Mouse (Mus musculus): ENCODE measurements at regions not wholly inside any gene's neighbourhood (a gene's known extent, or its start where the extent isn't known, plus 50 kb on each side); places are given as distances from the start of the nearest gene placed in this dataset.

DNA sequence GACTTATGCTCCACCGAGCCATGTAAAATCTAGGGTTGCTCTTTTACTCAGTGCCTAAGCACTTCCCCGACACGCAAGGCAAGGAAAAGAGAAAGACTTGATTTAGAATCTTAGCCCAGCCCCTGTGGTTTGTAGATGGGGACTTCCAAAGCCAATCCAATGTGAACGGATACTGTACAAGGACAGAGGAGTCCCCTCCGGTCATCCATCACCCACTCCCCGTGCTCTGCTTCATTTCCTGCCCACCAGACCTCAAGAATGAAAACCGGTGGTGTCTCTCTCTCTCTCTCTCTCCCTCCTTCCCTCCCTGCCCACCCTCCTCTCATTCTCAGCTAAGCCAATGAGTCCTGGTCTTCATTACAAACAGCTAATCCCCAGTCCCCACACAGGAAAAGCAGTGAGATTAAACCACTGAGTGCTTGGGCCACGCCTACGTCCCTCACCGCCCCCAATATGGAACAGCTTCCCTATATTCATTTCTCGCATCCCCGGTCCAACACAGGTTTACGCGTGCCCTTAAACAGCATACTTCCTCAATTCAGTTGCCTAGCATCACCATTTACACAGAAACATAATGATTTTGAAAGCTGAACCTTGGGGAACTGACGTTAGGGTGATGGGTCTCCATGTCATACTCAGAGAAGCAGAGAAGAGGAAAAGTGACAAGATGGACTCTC lies 151.1 kb upstream of the Noct start:
- no peak overlapping the region for H3K27ac ChIP-seq (replicated peaks)
- H3K36me3 ChIP-seq, result no peaks in the 10 kb centered on the region
- 89% methylated on average over 15 of the region's 15 CpGs for WGBS
- H3K9me3 ChIP-seq (replicated peaks), result no peaks in the 10 kb centered on the region
- DNase-seq (ENCODE audit: low spot score), result no peak
- H3K27me3 ChIP-seq (ENCODE audit: low read depth, poor library complexity, severe bottlenecking), result no peaks in the 10 kb centered on the region
- peaks cover 16% of the 10 kb centered on the region for H3K4me1 ChIP-seq
- H3K4me3 ChIP-seq, result no peak overlapping the region

DNA sequence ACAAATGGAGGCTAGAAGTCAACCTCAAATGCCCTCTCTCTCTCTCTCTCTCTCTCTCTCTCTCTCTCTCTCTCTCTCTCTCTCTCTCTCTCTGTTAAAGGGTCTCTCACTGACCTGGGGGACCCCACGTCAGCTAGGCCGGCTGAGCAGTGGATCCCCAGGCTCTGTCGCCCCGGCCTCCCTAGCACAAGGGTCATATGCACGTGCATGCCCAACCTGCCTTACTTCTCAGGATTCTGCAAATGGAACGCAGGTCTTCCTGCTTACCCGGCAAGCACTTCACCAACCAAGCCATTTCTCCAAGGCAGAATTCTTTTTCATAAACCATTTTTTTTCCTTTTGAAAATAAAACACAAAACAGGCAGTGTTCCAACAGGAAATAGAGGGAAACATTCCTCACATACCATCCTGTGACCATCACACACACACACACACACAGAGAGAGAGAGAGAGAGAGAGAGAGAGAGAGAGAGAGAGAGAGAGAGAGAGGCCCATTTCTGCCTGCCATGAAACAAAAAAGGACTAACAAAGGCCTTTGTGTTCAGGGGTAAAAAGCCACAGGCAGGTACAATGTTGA lies 150.4 kb upstream of the Noct start:
- H3K9me3 ChIP-seq (replicated peaks), result no peaks in the 10 kb centered on the region
- no peaks in the 10 kb centered on the region for H3K36me3 ChIP-seq
- no peak for DNase-seq (ENCODE audit: low spot score)
- no peak overlapping the region for H3K4me3 ChIP-seq
- peak overlapping the region; percentile 39; the same call in 1 of the 2 replicates for H3K27ac ChIP-seq (replicated peaks)
- no peaks in the 10 kb centered on the region for H3K27me3 ChIP-seq (ENCODE audit: low read depth, poor library complexity, severe bottlenecking)
- peaks cover 18% of the 10 kb centered on the region for H3K4me1 ChIP-seq
- 85% methylated on average over 7 of the region's 7 CpGs for WGBS

DNA sequence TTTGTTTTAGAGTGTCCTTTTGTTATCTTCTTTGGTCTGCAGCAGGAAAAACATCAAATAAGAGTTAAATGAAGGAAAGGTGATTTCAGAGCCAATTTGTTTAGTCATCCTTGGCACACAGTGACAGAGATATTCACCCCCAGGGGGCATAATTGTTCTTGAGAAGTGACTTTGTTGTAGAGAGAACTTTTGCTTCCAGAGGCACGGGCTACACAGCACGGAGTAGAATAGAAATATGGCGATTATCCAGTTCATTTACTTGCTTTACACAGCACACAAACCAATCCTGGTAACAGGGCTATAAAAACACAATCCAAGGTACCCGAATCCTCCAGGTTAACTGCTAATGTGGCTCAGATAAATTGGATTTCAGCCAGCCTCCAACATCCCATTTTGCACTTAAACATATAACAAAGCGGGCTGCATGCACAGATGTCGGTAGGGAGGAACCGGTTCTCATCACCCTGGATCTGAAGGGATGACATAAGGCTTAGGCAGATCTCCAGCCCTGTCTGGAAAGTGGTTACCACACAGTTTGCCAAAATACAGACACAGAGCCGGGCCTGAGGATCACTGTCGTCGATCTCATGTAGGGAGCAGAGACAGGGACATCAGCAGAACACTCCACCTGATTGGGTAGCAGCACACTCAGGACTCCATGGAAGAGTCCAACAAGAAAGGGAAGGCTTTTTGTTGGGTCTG lies 148.9 kb upstream of the Noct start:
- Histone ChIP-seq H3K27me3 (ENCODE audit: low read depth, poor library complexity, severe bottlenecking) (no peaks in the 10 kb centered on the region), H3K4me3 (no peak overlapping the region), H3K4me1 (peaks cover 18% of the 10 kb centered on the region), H3K36me3 (no peaks in the 10 kb centered on the region), H3K27ac (replicated peaks) (0 out of 2 replicates have a peak overlapping the region, but pooled peaks have one; percentile 28), H3K9me3 (replicated peaks) (no peaks in the 10 kb centered on the region)
- WGBS, result 85% methylated on average over 10 of the region's 10 CpGs
- DNase-seq (ENCODE audit: low spot score), result no peak

DNA sequence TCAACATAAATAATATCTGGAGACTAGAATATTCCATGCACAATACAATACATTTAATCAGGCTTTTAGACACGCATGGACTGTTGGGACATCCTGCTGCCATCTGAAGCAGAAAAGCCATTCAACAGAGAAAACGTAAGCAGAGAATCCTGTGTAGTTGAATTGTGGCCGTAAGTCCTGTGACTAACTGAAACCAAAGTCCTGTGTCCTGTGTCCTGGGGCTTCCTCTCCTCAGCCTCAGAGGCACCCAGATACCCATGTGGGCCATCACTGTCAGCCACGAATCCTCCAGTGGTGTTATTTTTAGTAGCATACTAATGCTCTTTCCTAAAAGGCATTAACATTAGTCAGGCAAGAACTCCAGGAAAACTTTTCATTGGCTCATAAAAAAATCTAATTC lies 145.8 kb upstream of the Noct start:
- DNase-seq (ENCODE audit: low spot score), result no peak
- H3K4me3 ChIP-seq, result no peak overlapping the region

DNA sequence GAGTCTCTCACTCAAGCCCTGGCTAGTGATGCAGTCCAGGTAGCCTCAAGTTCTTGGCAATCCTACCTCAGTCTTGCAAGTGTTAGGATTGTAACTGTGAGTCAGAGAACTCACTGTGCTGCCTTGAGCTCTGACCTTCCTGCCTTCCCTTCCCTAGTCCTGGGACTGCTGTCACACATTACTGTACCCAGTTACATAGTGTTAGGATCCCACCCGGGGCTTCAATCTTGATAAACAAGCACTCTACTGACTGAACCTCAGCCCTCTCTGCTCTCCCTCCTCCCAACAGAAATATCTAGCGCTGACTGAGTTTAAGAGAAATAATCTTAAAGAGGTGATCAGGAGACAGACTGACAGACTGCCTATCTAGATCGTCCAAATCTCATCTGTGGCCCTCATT lies 143.8 kb upstream of the Noct start:
- H3K36me3 ChIP-seq, result no peaks in the 10 kb centered on the region
- H3K4me3 ChIP-seq, result no peak overlapping the region
- WGBS, result 84% methylated on average over 3 of the region's 3 CpGs
- H3K4me1 ChIP-seq, result peaks cover 7% of the 10 kb centered on the region
- no peak overlapping the region for H3K27ac ChIP-seq (replicated peaks)
- no peaks in the 10 kb centered on the region for H3K27me3 ChIP-seq (ENCODE audit: low read depth, poor library complexity, severe bottlenecking)
- H3K9me3 ChIP-seq (replicated peaks), result no peaks in the 10 kb centered on the region
- DNase-seq (ENCODE audit: low spot score), result no peak

More for the DNA sequence above, 145.8 kb upstream of the Noct start:
- no peak overlapping the region for H3K27ac ChIP-seq (replicated peaks)
- H3K27me3 ChIP-seq (ENCODE audit: low read depth, poor library complexity, severe bottlenecking), result no peaks in the 10 kb centered on the region
- H3K36me3 ChIP-seq, result no peaks in the 10 kb centered on the region
- H3K9me3 ChIP-seq (replicated peaks), result no peaks in the 10 kb centered on the region
- WGBS, result 71% methylated on average over 4 of the region's 4 CpGs
- H3K4me1 ChIP-seq, result peaks cover 18% of the 10 kb centered on the region

DNA sequence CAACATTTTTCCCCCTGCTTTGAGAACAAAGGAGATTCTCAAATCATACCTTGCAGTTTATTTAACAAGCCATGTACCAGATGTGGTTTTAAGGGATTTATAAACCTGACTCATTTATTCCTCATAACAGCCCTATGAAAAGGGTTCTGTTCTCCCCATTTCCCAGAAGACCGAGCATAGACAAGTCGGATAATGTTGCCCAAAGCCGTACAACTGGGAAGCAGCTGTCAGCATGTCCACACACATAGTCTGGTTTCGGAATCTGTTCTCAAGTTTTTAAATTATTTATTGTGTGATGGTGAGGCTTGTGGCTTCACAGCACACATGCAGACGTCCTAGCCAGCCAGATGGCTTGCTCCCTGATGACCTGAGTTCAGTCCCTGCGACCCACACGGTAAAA lies 143.4 kb upstream of the Noct start:
- no peaks in the 10 kb centered on the region for H3K36me3 ChIP-seq
- WGBS, result 76% methylated on average over 7 of the region's 7 CpGs
- no peaks in the 10 kb centered on the region for H3K27me3 ChIP-seq (ENCODE audit: low read depth, poor library complexity, severe bottlenecking)
- no peak overlapping the region for H3K4me3 ChIP-seq
- H3K27ac ChIP-seq (replicated peaks), result no peak overlapping the region
- H3K4me1 ChIP-seq, result peaks cover 7% of the 10 kb centered on the region
- DNase-seq (ENCODE audit: low spot score), result no peak
- no peaks in the 10 kb centered on the region for H3K9me3 ChIP-seq (replicated peaks)

DNA sequence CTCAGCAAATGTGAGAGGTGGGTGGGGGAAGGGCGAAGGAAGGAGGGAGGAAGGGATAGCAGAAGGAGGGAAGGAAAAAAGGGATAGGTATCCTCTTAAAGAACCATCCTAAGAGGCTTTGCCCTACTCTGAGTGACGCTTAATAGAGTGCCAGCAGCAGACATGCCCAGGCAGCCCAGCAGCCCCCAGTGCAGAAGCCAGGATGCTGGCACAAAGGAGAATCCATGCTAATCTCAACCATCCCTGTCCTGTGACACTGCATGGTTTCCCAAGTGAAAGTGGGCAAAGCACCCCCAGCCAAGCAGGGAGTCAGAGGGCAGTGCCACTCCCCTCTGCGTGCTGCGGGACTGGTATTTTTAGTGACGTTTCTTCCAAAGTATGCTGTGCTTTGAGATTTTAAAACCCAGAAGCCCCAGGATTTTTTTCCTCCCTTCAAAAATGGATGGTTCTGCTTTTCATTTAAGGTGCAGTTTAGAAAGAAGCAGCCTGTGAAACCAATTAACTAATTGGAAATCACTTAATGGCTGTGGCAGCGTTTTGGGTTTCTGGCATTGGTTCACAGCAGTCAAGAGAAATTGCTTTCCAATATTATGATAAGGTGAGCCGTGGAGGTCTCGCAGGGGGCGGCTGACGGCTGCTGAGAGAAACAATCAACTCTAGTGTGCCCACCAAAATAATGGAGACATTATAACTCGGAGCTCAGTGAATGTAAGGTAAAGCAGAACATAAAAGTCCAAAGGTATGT lies 141.2 kb upstream of the Noct start:
- no peaks in the 10 kb centered on the region for H3K36me3 ChIP-seq
- no peaks in the 10 kb centered on the region for H3K27me3 ChIP-seq (ENCODE audit: low read depth, poor library complexity, severe bottlenecking)
- no peak overlapping the region for H3K27ac ChIP-seq (replicated peaks)
- no peak for DNase-seq (ENCODE audit: low spot score)
- peaks cover 14% of the 10 kb centered on the region for H3K4me1 ChIP-seq
- no peaks in the 10 kb centered on the region for H3K9me3 ChIP-seq (replicated peaks)
- WGBS, result 87% methylated on average over 11 of the region's 11 CpGs
- no peak overlapping the region for H3K4me3 ChIP-seq

DNA sequence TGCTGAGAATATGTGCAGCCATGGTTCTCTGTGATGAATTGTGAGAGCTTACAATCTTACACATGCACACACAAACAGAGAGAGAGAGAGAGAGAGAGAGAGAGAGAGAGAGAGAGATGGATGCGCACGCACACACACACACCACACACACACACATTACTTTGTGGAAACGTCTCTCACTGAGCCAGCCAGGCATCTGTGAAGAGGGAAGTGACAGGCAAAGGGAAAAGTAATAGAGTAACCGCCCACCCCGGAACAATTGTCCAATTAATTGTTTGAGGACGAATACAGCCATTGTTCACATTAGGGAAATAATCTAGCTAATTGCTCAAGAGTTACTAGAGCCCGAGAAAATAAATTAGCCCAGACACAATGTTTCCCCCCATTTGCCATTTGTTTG lies 140.7 kb upstream of the Noct start:
- H3K4me3 ChIP-seq, result no peak overlapping the region
- H3K36me3 ChIP-seq, result no peaks in the 10 kb centered on the region
- H3K9me3 ChIP-seq (replicated peaks), result no peaks in the 10 kb centered on the region
- peaks cover 16% of the 10 kb centered on the region for H3K4me1 ChIP-seq
- 81% methylated on average over 7 of the region's 7 CpGs for WGBS
- DNase-seq (ENCODE audit: low spot score), result no peak
- no peaks in the 10 kb centered on the region for H3K27me3 ChIP-seq (ENCODE audit: low read depth, poor library complexity, severe bottlenecking)
- H3K27ac ChIP-seq (replicated peaks), result no peak overlapping the region

DNA sequence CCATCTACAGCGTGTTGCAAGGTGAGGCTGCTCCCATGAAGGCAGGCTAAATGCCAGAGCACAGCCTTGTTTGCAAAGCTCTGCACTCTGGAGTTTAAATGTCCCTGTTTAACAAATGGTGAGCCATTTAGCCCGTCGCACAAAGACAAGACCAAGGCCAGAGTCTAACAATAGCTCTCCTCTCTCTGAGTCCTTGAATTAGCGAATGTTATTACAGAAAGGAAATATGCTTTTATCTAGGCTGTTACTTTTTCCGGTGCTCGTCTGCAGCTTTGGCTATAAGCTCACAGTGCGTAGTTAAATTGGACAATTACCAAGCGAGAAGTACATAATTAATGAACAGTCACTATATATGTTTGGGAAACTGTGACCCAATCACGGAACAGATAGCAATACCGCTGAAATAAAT lies 137.8 kb upstream of the Noct start:
- Histone ChIP-seq H3K9me3 (replicated peaks) (no peaks in the 10 kb centered on the region), H3K27me3 (ENCODE audit: low read depth, poor library complexity, severe bottlenecking) (no peaks in the 10 kb centered on the region), H3K4me3 (no peak overlapping the region), H3K36me3 (no peaks in the 10 kb centered on the region), H3K4me1 (peaks cover 30% of the 10 kb centered on the region), H3K27ac (replicated peaks) (no peak overlapping the region)
- DNase-seq (ENCODE audit: low spot score), result no peak
- WGBS, result 84% methylated on average over 10 of the region's 10 CpGs

DNA sequence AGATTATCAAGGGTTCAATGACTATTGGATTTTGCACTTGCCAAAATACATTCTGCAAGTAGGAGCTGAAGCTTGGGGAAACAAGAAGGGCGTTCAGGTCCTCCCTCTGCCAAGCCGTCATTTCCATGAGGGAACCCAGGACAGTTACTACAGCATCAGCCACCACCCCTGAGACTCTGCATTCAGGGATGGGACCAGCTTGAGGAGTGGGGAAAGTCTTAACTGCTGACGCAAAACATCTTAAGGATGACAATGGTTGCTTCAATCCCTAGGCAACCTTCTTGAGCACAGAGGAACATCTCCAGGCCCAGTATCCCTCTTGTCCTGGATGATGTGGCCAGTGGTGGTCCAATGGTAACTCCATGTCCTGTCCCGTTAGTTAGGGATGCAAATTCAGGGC lies 137.2 kb upstream of the Noct start:
- Histone ChIP-seq H3K9me3 (replicated peaks) (no peaks in the 10 kb centered on the region), H3K27ac (replicated peaks) (no peak overlapping the region; the same call in 1 of the 2 replicates), H3K4me1 (peaks cover 30% of the 10 kb centered on the region), H3K36me3 (no peaks in the 10 kb centered on the region), H3K4me3 (no peak overlapping the region), H3K27me3 (ENCODE audit: low read depth, poor library complexity, severe bottlenecking) (no peaks in the 10 kb centered on the region)
- no peak for DNase-seq (ENCODE audit: low spot score)
- WGBS, result 91% methylated on average over 4 of the region's 4 CpGs

DNA sequence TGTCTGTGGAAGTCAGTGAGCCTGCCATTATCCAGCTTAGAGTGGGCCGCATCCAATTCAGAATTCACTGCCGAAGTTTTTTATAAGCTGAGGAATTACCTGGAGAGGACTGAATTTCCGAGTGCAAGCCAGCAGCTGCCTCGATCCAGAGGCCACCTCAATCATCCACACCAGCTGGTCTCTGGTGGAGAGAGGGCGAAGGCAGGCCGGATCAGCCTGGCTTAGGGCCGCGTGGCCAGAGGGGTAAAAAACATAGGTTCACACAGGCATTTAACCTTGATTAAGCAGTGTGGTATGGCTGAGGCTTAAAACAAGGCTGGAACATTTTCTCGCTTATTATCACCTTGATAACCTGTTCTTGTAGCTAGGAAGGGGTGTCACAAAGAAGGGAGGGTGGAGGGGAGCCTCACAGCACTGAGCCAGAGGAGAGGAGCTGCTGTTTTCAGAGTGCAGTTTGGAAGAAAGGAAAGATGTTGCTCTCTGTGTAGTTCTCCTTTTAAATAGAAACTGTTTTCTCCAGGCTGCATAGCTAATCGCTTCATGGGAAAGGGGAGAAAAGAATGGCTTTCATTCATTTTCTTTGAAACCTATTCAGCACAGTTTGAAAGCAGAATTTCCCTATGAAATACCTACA lies 135.1 kb upstream of the Noct start:
- WGBS, result 71% methylated on average over 10 of the region's 10 CpGs
- Histone ChIP-seq H3K4me1 (peaks cover 30% of the 10 kb centered on the region), H3K4me3 (no peak overlapping the region), H3K27ac (replicated peaks) (peak overlapping the region; percentile 79), H3K27me3 (ENCODE audit: low read depth, poor library complexity, severe bottlenecking) (no peaks in the 10 kb centered on the region), H3K9me3 (replicated peaks) (no peaks in the 10 kb centered on the region), H3K36me3 (no peaks in the 10 kb centered on the region)
- no peak for DNase-seq (ENCODE audit: low spot score)

DNA sequence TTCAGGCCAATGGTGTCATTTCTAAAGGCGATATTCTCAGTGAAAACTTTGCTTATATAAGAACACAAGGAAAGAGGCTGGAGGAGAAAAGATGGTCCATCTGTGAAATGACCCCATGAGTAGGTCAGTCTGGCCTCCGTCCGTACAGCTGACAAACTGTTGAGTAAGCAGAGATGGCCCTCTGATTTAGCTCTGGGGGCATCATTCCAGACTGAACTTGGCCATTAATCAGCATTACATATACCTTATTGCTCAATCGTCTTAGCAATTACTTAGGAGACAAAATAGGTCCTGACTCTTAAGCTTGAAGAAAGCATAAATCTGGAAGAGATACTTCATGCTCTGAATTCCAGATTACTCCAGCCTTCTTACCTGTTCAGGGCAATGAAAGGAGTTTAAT lies 132.8 kb upstream of the Noct start:
- no peak overlapping the region for H3K4me3 ChIP-seq
- DNase-seq (ENCODE audit: low spot score), result no peak
- H3K27me3 ChIP-seq (ENCODE audit: low read depth, poor library complexity, severe bottlenecking), result no peaks in the 10 kb centered on the region
- H3K9me3 ChIP-seq (replicated peaks), result no peaks in the 10 kb centered on the region
- 90% methylated on average over 4 of the region's 4 CpGs for WGBS
- peaks cover 39% of the 10 kb centered on the region for H3K4me1 ChIP-seq
- no peak overlapping the region for H3K27ac ChIP-seq (replicated peaks)
- H3K36me3 ChIP-seq, result no peaks in the 10 kb centered on the region
